Mouse (Mus musculus): ENCODE measurements around the gene 1810009A15Rik. TPM values are rescaled to one million over a fixed set of nuclear protein-coding genes. Genes with fewer than 3 reads are reported as not detected.
A peak's percentile ranks its signal among the peaks of the same experiment; 100 is the strongest.
"Not testable (repeated sequence)": the region's sequence is repeated elsewhere in the genome, so short reads cannot be mapped to it uniquely, and the experiment has no call there.

The 1810009A15Rik gene
- total RNA-seq, 2 experiments from 2014 or later = 7.0 to 13.4 TPM

DNA sequence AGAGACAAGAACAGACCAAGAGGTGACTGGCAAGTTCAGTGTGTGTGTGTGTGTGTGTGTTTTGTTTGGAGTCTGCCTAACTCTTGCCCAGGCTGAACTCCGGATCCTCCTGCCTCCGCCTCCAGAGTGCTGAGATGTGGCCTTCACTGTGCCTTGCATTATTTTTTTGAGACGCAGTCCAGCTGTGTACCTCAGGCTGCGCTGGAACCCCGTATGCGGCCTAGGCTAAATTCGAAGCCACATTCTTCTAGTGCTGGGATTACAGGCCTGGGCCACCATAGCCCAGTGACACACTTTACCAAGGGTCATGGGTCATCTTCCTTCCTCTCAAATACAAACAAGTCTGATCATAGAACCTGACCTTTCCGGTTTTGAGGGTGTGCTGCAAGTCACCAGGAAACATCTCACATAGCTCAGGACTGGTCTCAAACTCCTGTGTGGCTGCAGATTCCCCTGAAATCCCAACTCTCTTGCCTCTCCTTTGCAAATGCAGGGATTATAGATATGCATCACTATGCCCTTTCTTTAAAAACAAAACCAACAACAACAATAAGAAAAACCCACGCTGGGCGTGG, 16.3 kb upstream of the 1810009A15Rik start:
- no peak for ATAC-seq (replicated peaks; ENCODE audit: low FRiP score, poor library complexity, severe bottlenecking)

GRCm38 (mm10) chr19:8875031-8875430, 13.6 kb upstream of the 1810009A15Rik start:
- no peak for ATAC-seq (replicated peaks; ENCODE audit: low FRiP score, poor library complexity, severe bottlenecking)

- ATAC-seq (replicated peaks; ENCODE audit: low FRiP score, poor library complexity, severe bottlenecking) = peak; percentile 98
Observed at GRCm38 (mm10) chr19:8880311-8881033, 8.2 kb upstream of the 1810009A15Rik start, which contains the start of gene Uqcc3. TSS of gene Uqcc3 (minus strand) at chr19:8880923.

GRCm38 (mm10) chr19:8881034-8881392, 7.6 kb upstream of the 1810009A15Rik start:
- no peak for ATAC-seq (replicated peaks; ENCODE audit: low FRiP score, poor library complexity, severe bottlenecking)

DNA sequence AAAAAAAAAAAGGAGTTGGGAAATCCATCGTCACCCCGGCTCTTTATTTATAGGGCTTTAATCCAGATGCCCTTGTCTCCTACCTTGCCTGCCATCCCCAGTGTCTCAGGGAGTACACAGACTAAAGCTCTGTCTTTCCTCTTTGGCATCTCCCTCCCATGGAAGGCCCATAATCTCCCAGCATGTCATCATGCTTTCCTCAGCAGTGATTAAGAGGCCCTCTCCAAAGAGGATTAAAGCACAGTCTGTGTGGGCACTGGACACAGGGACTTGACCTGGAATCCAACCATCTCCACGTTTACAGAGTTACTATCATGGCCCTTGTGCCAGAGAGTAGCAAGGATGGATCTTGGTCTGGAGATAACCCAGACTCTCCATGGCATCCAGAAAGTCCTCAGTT, 5.0 kb upstream of the 1810009A15Rik start, which contains the start of the genes Lbhd1 and Gm49403:
Lbhd1 (plus strand) TSS at position 117 of the 400 bp plus-strand sequence.
Gm49403 (plus strand) TSS at position 315 of the 400 bp plus-strand sequence.
- no peak for ATAC-seq (replicated peaks; ENCODE audit: low FRiP score, poor library complexity, severe bottlenecking)

- ATAC-seq (replicated peaks; ENCODE audit: low FRiP score, poor library complexity, severe bottlenecking) = no peak
Observed at GRCm38 (mm10) chr19:8886916-8887584, 1.6 kb upstream of the 1810009A15Rik start.

GRCm38 (mm10) chr19:8887585-8888463, 829 bp upstream of the 1810009A15Rik start:
- ATAC-seq (replicated peaks; ENCODE audit: low FRiP score, poor library complexity, severe bottlenecking) = 0 out of 2 replicates have a peak, but pooled peaks have one; percentile 39

- ATAC-seq (replicated peaks; ENCODE audit: low FRiP score, poor library complexity, severe bottlenecking) = peak; percentile 68
Observed at GRCm38 (mm10) chr19:8892829-8893766, 4.4 kb downstream of the 1810009A15Rik start, which contains the start of gene Ints5. TSS of gene Ints5 (plus strand) at chr19:8893005.

- no peak for ATAC-seq (replicated peaks; ENCODE audit: low FRiP score, poor library complexity, severe bottlenecking)
Observed at GRCm38 (mm10) chr19:8895397-8895960, 6.8 kb downstream of the 1810009A15Rik start.

- not testable (repeated sequence) for ATAC-seq (replicated peaks; ENCODE audit: low FRiP score, poor library complexity, severe bottlenecking)
Observed at GRCm38 (mm10) chr19:8896231-8896630, 7.6 kb downstream of the 1810009A15Rik start.

- peak; percentile 55 for ATAC-seq (replicated peaks; ENCODE audit: low FRiP score, poor library complexity, severe bottlenecking)
Observed at GRCm38 (mm10) chr19:8897211-8897864, 8.7 kb downstream of the 1810009A15Rik start.

GRCm38 (mm10) chr19:8897865-8898495, 9.3 kb downstream of the 1810009A15Rik start, which contains the start of gene Ganab:
TSS of gene Ganab (plus strand) at chr19:8898071.
- ATAC-seq (replicated peaks; ENCODE audit: low FRiP score, poor library complexity, severe bottlenecking) = peak; percentile 97

DNA sequence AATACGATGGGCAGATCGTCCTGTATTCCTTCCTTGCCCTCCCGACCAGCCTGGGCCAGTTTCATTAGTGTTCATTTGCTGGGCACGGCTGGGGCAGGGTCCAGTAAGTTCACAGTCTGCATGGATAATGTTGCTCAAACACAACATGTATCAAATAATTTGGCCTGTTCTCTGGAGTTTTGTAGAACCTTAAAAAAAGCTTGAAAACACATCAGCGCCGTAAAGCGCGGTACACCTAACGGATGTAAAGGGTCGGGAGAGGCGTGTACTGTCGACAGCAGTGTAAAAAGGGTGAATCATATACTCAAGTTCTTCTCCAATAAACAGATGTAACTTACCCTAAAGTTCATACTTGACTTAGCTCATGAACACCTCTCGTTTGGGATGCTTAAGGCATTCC, 9.9 kb downstream of the 1810009A15Rik start:
- no peak; the same call in 1 of the 2 replicates for ATAC-seq (replicated peaks; ENCODE audit: low FRiP score, poor library complexity, severe bottlenecking)

DNA sequence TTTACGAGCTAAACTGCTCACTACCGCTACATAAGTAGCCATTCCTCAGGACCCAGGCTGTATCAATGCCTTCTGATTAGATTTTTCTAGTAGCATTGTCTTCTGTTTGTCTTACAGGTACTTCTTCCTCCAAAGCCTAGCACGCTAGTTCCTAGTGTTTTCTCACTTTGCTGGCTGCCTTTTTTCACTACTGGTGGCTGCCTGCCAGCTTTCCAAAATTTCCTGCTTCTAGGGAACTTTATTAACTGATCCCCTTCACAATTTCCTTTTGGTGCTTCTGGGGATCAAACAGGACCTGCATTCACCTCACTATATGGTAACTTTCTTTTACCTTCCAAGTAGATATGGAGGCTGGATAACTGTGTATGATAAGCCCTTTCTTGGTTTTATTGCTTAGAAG, 10.4 kb downstream of the 1810009A15Rik start:
- ATAC-seq (replicated peaks; ENCODE audit: low FRiP score, poor library complexity, severe bottlenecking) = no peak

- no peak for ATAC-seq (replicated peaks; ENCODE audit: low FRiP score, poor library complexity, severe bottlenecking)
Observed at GRCm38 (mm10) chr19:8903412-8903811, 14.8 kb downstream of the 1810009A15Rik start.

GRCm38 (mm10) chr19:8908531-8908930, 19.9 kb downstream of the 1810009A15Rik start:
- no peak for ATAC-seq (replicated peaks; ENCODE audit: low FRiP score, poor library complexity, severe bottlenecking)

DNA sequence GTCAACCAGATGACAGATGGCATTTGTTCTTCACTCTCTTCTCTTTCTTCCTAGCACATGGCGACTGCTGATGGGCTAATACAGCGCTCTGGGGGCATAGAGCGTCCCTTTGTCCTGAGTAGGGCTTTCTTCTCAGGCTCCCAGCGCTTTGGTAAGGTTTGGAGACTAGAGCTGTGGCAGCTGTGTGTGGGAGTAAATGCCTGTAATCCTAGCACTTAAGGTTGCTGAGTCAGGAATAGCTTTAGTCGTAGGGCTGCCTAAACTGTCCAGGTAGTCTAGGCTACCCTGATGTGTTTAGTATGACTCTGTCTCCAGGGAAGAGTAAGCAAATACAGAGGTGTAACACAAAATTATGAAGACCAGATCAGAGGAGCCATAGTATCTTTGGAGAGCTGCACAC, 23.2 kb downstream of the 1810009A15Rik start:
- no peak for ATAC-seq (replicated peaks; ENCODE audit: low FRiP score, poor library complexity, severe bottlenecking)

All from erythroid progenitor cell, adult 5-6 weeks (primary cell).